Mouse (Mus musculus): ENCODE results near the gene Wdhd1.

GRCm38 (mm10) chr14:47296232-47296631 lies 19.6 kb upstream of the Wdhd1 start:
- no peak for TF ChIP-seq MAZ (IDR thresholded peaks at IDR 0.05; ENCODE audit: low read depth, low read length)
- no peak for TF ChIP-seq UBTF (IDR thresholded peaks at IDR 0.05; ENCODE audit: low read depth, low read length)
- no peak for TF ChIP-seq JUND (conservative IDR thresholded peaks at IDR 0.05; ENCODE audit: low read depth, low read length)
- no peak for TF ChIP-seq POLR2AphosphoS2 (IDR thresholded peaks at IDR 0.05; ENCODE audit: low read depth, low read length)
- TF ChIP-seq NELFE (IDR thresholded peaks at IDR 0.05; ENCODE audit: low read depth, low read length): no peak
- no peak for TF ChIP-seq CTCF (conservative IDR thresholded peaks at IDR 0.05 in 1 of 2, IDR thresholded peaks at IDR 0.05 in 1 of 2; ENCODE audit: low read depth in 2 of 2, low read length in 2 of 2)
- TF ChIP-seq EP300 (IDR thresholded peaks at IDR 0.05; ENCODE audit: low read length): no peak
- TF ChIP-seq ZNF384 (IDR thresholded peaks at IDR 0.05; ENCODE audit: low read depth, low read length): no peak
- TF ChIP-seq ZKSCAN1 (IDR thresholded peaks at IDR 0.05; ENCODE audit: borderline replicate concordance, low read depth, low read length): no peak

Measured in CH12.LX (cell line).